Mouse (Mus musculus) hindbrain, embryonic 10.5 days (tissue): Measurements from ENCODE around the gene Ppp1r16b. TPM values are rescaled to one million over a fixed set of nuclear protein-coding genes. Genes with fewer than 3 reads are reported as not detected.

ENCODE experiments used
- DNase-seq: peaks from one replicate; pipeline ENCODE4 v3.0.0-alpha.2; 2017; ENCODE audit warnings: low spot score
- H3K27ac ChIP-seq: fragments of 300-500 bp; sonication (generic); 2 replicates; pipeline ENCODE4 v1.5.1; 2016; ENCODE audit warnings: mild to moderate bottlenecking, moderate library complexity
- H3K27me3 ChIP-seq: fragments of 300-500 bp; sonication (generic); 2 replicates; pipeline ENCODE4 v1.6.1; 2016; ENCODE audit warnings: mild to moderate bottlenecking; ENCODE audit not compliant: poor library complexity, insufficient read depth, severe bottlenecking
- H3K36me3 ChIP-seq: fragments of 300-500 bp; sonication (generic); 2 replicates; pipeline ENCODE4 v1.6.1; 2016; ENCODE audit warnings: mild to moderate bottlenecking, moderate library complexity
- H3K4me1 ChIP-seq: fragments of 300-500 bp; sonication (generic); replicated peaks from 2 replicates; pipeline ENCODE4 v1.6.1; 2016; ENCODE audit warnings: mild to moderate bottlenecking
- H3K4me3 ChIP-seq: fragments of 300-500 bp; sonication (generic); 2 replicates; pipeline ENCODE4 v1.5.1; 2016; ENCODE audit warnings: mild to moderate bottlenecking, moderate library complexity
- H3K9me3 ChIP-seq: fragments of 300-500 bp; sonication (generic); 2 replicates; pipeline ENCODE4 v1.6.1; 2016; ENCODE audit warnings: mild to moderate bottlenecking, moderate library complexity
- whole genome bisulfite sequencing: fragments of 180-500 bp; shearing (Covaris S2); methylation state at CpG from one replicate; pipeline ENCODE4 v1.1.7; 2016; 5-methylcytosine and 5-hydroxymethylcytosine counted together
- polyA plus RNA-seq: library from polyadenylated mRNA; unstranded; fragments of >200 nt; fragmentation: Nextera tagmentation; extraction: Ambion mirVana; gene quantifications from 2 replicates; pipeline ENCODE4 v1.2.1, GENCODE M21; 2016

The Ppp1r16b gene
- 3.0 and 3.5 TPM in 2 replicates for polyA plus RNA-seq

- no peaks in the 10 kb centered on the region for H3K36me3 ChIP-seq
- peaks cover 51% of the 10 kb centered on the region for H3K4me1 ChIP-seq
- DNase-seq, result no peak
- H3K9me3 ChIP-seq, result no peaks in the 10 kb centered on the region
- 83% methylated on average over 4 of the region's 4 CpGs for whole genome bisulfite sequencing
- peak within 1 kb of the TSS; percentile 82 for H3K27ac ChIP-seq
- H3K4me3 ChIP-seq, result no peak within 1 kb of the TSS
- H3K27me3 ChIP-seq, result peaks cover 52% of the 10 kb centered on the region
These were observed at the start of gene Ppp1r16b for GRCm38 (mm10) chr2:158665098-158665497. Gene Ppp1r16b (plus strand): TSS chr2:158665398.

- H3K27me3 ChIP-seq, result peaks cover 98% of the 10 kb centered on the region
- DNase-seq, result peak; percentile 35
- peaks cover 45% of the 10 kb centered on the region for H3K4me1 ChIP-seq
- H3K9me3 ChIP-seq, result no peaks in the 10 kb centered on the region
- H3K4me3 ChIP-seq, result peak overlapping the region; percentile 38
- H3K36me3 ChIP-seq, result no peaks in the 10 kb centered on the region
- H3K27ac ChIP-seq, result no peak overlapping the region
- WGBS, result 2% methylated on average over 13 of the region's 13 CpGs
These were observed 49.5 kb upstream of the Ppp1r16b start for GRCm38 (mm10) chr2:158615702-158616101.

- H3K4me3 ChIP-seq, result peak overlapping the region; percentile 27
- H3K27ac ChIP-seq, result no peak overlapping the region
- 2% methylated on average over 12 of the region's 12 CpGs for WGBS
These were observed 48.9 kb upstream of the Ppp1r16b start for GRCm38 (mm10) chr2:158616296-158616695.

GRCm38 (mm10) chr2:158616790-158617189, 48.4 kb upstream of the Ppp1r16b start:
- Histone ChIP-seq H3K4me3 (peak overlapping the region; percentile 27; the same call in 1 of the 2 replicates), H3K27me3 (peaks cover 98% of the 10 kb centered on the region), H3K27ac (no peak overlapping the region), H3K4me1 (peaks cover 36% of the 10 kb centered on the region), H3K36me3 (no peaks in the 10 kb centered on the region), H3K9me3 (no peaks in the 10 kb centered on the region)
- 14% methylated on average over 11 of the region's 11 CpGs for WGBS
- no peak for DNase-seq

More at GRCm38 (mm10) chr2:158616296-158616695, 48.9 kb upstream of the Ppp1r16b start:
- Histone ChIP-seq H3K36me3 (no peaks in the 10 kb centered on the region), H3K27me3 (peaks cover 98% of the 10 kb centered on the region), H3K4me1 (peaks cover 39% of the 10 kb centered on the region), H3K9me3 (no peaks in the 10 kb centered on the region)
- peak; percentile 28 for DNase-seq

- whole genome bisulfite sequencing, result under 1% methylated on average over 39 of the region's 39 CpGs
- Histone ChIP-seq H3K4me1 (peaks cover 18% of the 10 kb centered on the region), H3K27me3 (peaks cover 19% of the 10 kb centered on the region), H3K4me3 (peak within 1 kb of the TSS; percentile 89), H3K36me3 (peaks cover 35% of the 10 kb centered on the region), H3K27ac (peak within 1 kb of the TSS; percentile 94), H3K9me3 (no peaks in the 10 kb centered on the region)
- DNase-seq, result peak; percentile 98
These were observed 40.4 kb upstream of the Ppp1r16b start, which contains the start of gene Actr5 for GRCm38 (mm10) chr2:158624718-158625222. Gene Actr5 (plus strand): TSS chr2:158624888.

GRCm38 (mm10) chr2:158625231-158625630, 40.0 kb upstream of the Ppp1r16b start:
- Histone ChIP-seq H3K27ac (peak overlapping the region; percentile 94), H3K4me1 (peaks cover 18% of the 10 kb centered on the region), H3K27me3 (peaks cover 14% of the 10 kb centered on the region), H3K4me3 (peak overlapping the region; percentile 89), H3K36me3 (peaks cover 39% of the 10 kb centered on the region), H3K9me3 (no peaks in the 10 kb centered on the region)
- DNase-seq, result no peak
- WGBS, result under 1% methylated on average over 44 of the region's 44 CpGs

- 46% methylated on average over 8 of the region's 8 CpGs for WGBS
- H3K27me3 ChIP-seq, result peaks cover 11% of the 10 kb centered on the region
- H3K4me1 ChIP-seq, result peaks cover 18% of the 10 kb centered on the region
- no peaks in the 10 kb centered on the region for H3K9me3 ChIP-seq
- H3K36me3 ChIP-seq, result peaks cover 44% of the 10 kb centered on the region
- H3K27ac ChIP-seq, result peak overlapping the region; percentile 94
- no peak for DNase-seq
- H3K4me3 ChIP-seq, result peak overlapping the region; percentile 89
These were observed 39.5 kb upstream of the Ppp1r16b start for GRCm38 (mm10) chr2:158625697-158626096.

- H3K4me1 ChIP-seq, result peaks cover 18% of the 10 kb centered on the region
- H3K27ac ChIP-seq, result no peak overlapping the region
- 77% methylated on average over 3 of the region's 3 CpGs for WGBS
- H3K4me3 ChIP-seq, result no peak overlapping the region
- no peak for DNase-seq
- H3K36me3 ChIP-seq, result peaks cover 75% of the 10 kb centered on the region
- no peaks in the 10 kb centered on the region for H3K27me3 ChIP-seq
- H3K9me3 ChIP-seq, result no peaks in the 10 kb centered on the region
These were observed 36.3 kb upstream of the Ppp1r16b start for GRCm38 (mm10) chr2:158628858-158629257.

GRCm38 (mm10) chr2:158629414-158629813, 35.8 kb upstream of the Ppp1r16b start:
- Histone ChIP-seq H3K27ac (no peak overlapping the region), H3K9me3 (no peaks in the 10 kb centered on the region), H3K4me3 (no peak overlapping the region), H3K4me1 (peaks cover 18% of the 10 kb centered on the region), H3K27me3 (no peaks in the 10 kb centered on the region), H3K36me3 (peaks cover 79% of the 10 kb centered on the region)
- 82% methylated on average over 1 of the region's 1 CpGs for WGBS
- DNase-seq, result peak; percentile 38

GRCm38 (mm10) chr2:158631873-158632272, 33.3 kb upstream of the Ppp1r16b start:
- Histone ChIP-seq H3K36me3 (peaks cover 96% of the 10 kb centered on the region), H3K9me3 (no peaks in the 10 kb centered on the region), H3K27me3 (no peaks in the 10 kb centered on the region), H3K4me1 (peaks cover under 1% of the 10 kb centered on the region; the same call in 1 of the 2 replicates), H3K27ac (no peak overlapping the region), H3K4me3 (no peak overlapping the region)
- no peak for DNase-seq
- WGBS, result 70% methylated on average over 5 of the region's 5 CpGs

GRCm38 (mm10) chr2:158641869-158642268, 23.3 kb upstream of the Ppp1r16b start:
- WGBS, result 18% methylated on average over 2 of the region's 2 CpGs
- Histone ChIP-seq H3K4me3 (no peak overlapping the region), H3K27ac (no peak overlapping the region), H3K4me1 (no peaks in the 10 kb centered on the region), H3K36me3 (peaks cover 43% of the 10 kb centered on the region), H3K9me3 (no peaks in the 10 kb centered on the region), H3K27me3 (no peaks in the 10 kb centered on the region)
- DNase-seq, result peak; percentile 72

- no peak overlapping the region for H3K27ac ChIP-seq
- H3K36me3 ChIP-seq, result peaks cover 36% of the 10 kb centered on the region
- no peak overlapping the region for H3K4me3 ChIP-seq
- no peaks in the 10 kb centered on the region for H3K9me3 ChIP-seq
- no peaks in the 10 kb centered on the region for H3K4me1 ChIP-seq
- no peak for DNase-seq
- no peaks in the 10 kb centered on the region for H3K27me3 ChIP-seq
- WGBS, result 91% methylated on average over 2 of the region's 2 CpGs
These were observed 22.6 kb upstream of the Ppp1r16b start for GRCm38 (mm10) chr2:158642587-158642986.

- Histone ChIP-seq H3K27me3 (no peaks in the 10 kb centered on the region), H3K4me1 (no peaks in the 10 kb centered on the region), H3K4me3 (no peak overlapping the region), H3K36me3 (peaks cover 24% of the 10 kb centered on the region), H3K27ac (no peak overlapping the region), H3K9me3 (no peaks in the 10 kb centered on the region)
- no peak for DNase-seq
- 91% methylated on average over 3 of the region's 3 CpGs for WGBS
These were observed 21.4 kb upstream of the Ppp1r16b start for GRCm38 (mm10) chr2:158643791-158644190.
